Mouse (Mus musculus) frontal cortex, adult 2 months (tissue): Measurements from ENCODE around the gene Cacng7. TPM values are rescaled to one million over a fixed set of nuclear protein-coding genes. Genes with fewer than 3 reads are reported as not detected.
"Not testable (repeated sequence)": the region's sequence is repeated elsewhere in the genome, so short reads cannot be mapped to it uniquely, and the experiment has no call there.

ENCODE experiments used
- DNase-seq, 2 experiments: peaks; one replicate each; pipeline ENCODE4 v3.0.0; 2022; ENCODE audit warnings: low spot score in 1 of 2; ENCODE audit errors: extremely low spot score in 1 of 2
- polyA plus RNA-seq: library from polyadenylated mRNA; depleted of rRNA; stranded (reverse); fragments of >200 nt; gene quantifications from 2 replicates; pipeline ENCODE4 v1.2.3, GENCODE M21; 2012; rRNA removed

Gene Cacng7
- 253 and 329 TPM in 2 replicates for polyA plus RNA-seq

GRCm38 (mm10) chr7:3332619-3333521 lies at the start of gene Cacng7:
Cacng7 (plus strand) TSS chr7:3332955.
- peak in 1 of 2 experiments; percentile 70 for DNase-seq

DNA sequence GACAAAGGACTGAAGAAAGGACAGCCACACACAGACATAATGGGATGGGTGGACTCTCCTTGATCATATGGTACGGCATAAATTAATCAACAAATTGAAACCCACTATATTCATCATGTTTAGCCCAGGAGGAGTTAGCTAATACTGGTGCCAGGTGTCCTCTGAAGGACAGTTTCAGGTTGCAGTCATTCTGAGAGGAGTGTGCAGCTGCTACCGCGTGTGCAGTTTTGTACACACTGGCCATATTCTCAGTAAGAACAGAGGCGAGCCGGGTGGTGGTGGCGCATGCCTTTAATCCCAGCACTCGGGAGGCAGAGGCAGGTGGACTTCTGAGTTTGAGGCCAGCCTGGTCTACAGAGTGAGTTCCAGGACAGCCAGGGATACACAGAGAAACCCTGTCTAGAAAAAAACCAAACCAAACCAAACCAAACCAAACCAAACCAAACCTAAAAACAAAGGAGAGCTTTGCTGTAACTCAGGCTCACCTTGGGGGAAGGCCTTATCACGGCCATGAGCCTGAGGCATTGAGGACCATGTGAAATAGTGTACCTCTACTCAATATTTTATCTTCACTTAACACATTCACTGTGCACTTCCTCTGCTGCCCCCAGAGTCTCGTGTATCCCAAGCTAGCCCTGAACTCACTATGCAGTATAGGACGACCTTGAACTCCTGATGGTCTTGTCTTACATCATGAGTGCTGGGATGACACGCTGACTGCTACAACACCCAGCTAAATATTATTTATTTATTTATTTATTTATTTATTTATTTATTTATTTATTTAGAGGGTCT lies 49.5 kb upstream of the Cacng7 start:
- no peak for DNase-seq

GRCm38 (mm10) chr7:3284604-3285003 lies 48.2 kb upstream of the Cacng7 start:
- DNase-seq, result no peak

- DNase-seq, result no peak
Measured at GRCm38 (mm10) chr7:3286036-3286435, 46.7 kb upstream of the Cacng7 start.

DNA sequence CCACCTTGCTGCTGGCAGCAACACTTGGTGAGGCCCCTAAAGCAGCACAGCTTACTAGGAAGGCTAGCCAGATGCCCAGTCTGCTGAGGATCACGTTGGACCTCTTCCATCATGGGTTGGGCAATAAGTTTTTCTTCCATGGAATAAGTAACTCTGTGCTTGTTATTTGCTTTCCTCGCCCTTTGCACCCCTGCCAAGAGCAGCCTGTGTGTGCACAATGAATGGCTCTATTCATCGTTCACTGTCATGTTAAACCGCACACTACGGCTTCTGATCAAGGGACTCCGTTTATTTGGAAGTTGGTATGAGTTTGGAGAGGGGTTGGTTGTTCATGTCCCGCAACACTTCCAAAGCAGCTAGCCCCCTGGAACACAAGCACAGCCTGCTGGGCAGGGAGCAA lies 45.6 kb upstream of the Cacng7 start:
- DNase-seq, result no peak

GRCm38 (mm10) chr7:3288976-3289970 lies 43.5 kb upstream of the Cacng7 start, which contains the start of the genes Myadm and Prkcg:
Myadm (plus strand) TSS chr7:3289080.
Prkcg (plus strand) TSS chr7:3289179.
- DNase-seq, result peak in 1 of 2 experiments; percentile 71

GRCm38 (mm10) chr7:3290257-3291033 lies 42.3 kb upstream of the Cacng7 start:
- peak; percentile 88 to 91 for DNase-seq

- no peak for DNase-seq
Measured at GRCm38 (mm10) chr7:3291197-3291596, 41.6 kb upstream of the Cacng7 start.

DNA sequence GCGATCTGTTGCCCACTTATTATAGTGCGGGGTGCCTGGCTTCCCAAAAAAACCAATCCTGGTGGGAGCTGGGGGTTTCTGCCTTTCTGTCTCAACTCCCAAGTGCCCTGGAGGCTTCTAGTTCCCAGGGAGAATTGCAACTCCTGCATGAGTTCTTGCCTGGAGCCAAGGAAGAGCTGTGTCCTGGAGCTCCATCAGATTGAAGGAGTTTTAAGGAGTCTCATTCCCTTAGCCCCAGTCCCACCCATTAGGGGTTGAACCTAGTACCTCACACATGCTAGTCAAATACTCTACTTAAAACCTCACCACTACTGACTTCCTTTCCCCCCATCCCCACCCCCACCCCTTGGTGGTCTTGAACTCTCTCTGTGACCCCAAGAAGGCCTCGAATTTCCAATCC lies 41.0 kb upstream of the Cacng7 start:
- DNase-seq, result no peak

GRCm38 (mm10) chr7:3292271-3292670 lies 40.5 kb upstream of the Cacng7 start:
- DNase-seq, result not testable (repeated sequence)

DNA sequence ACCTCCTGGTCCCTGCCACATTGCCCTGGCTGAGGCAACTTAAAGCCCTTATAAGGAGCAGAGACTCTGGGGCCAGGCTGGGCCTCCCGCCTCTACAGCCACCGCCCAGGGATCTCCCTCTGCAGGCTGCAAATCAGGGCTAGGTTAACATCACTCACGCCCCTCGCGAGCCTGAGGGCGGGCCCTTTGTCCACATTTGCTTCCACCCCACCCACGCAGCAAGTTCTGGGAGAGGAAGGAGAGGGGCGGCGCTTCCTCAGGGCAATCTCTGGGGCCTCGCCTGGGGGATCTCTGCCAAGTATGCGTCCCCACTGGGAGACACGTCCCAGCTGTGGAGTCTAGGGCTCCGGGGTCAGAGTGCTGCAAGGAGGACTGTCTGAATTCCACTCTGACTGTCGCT lies 40.0 kb upstream of the Cacng7 start:
- DNase-seq, result peak in 1 of 2 experiments; percentile 41

GRCm38 (mm10) chr7:3294794-3295193 lies 38.0 kb upstream of the Cacng7 start:
- DNase-seq, result no peak

GRCm38 (mm10) chr7:3295321-3296110 lies 37.2 kb upstream of the Cacng7 start:
- DNase-seq, result no peak

- DNase-seq, result no peak
Measured at GRCm38 (mm10) chr7:3296711-3297110, 36.0 kb upstream of the Cacng7 start.

DNA sequence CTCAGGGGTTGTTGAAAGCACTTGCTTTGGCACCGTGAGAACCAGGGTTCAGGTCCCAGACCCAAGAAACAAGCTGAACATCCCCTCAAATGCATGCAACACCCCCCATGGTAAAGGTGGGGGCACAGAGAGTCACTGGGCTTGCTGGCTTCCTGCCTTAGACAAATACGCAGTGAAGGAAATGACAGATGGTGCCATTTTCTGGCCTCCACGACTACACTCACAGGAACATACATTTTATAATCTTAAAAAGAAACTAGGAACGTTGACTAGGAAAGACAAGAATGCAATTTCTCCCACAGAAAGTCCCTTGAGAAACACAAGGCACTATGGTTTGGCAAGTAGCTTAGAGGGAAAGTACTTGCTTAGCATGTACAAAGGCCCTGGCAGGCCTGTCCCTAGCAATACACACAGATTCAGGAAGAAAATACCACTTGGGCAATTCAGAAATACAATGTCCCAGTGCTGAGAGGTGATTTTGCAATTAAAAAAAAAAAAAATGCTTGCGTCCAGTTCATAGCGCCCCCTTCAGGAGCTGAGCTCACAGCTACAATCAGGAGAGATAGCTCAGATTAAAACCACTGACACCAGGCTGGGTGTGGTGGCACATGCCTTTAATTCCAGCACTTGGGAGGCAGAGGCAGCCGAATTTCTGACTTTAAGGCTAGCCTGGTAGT lies 32.7 kb upstream of the Cacng7 start:
- peak in 1 of 2 experiments; percentile 61 for DNase-seq

DNA sequence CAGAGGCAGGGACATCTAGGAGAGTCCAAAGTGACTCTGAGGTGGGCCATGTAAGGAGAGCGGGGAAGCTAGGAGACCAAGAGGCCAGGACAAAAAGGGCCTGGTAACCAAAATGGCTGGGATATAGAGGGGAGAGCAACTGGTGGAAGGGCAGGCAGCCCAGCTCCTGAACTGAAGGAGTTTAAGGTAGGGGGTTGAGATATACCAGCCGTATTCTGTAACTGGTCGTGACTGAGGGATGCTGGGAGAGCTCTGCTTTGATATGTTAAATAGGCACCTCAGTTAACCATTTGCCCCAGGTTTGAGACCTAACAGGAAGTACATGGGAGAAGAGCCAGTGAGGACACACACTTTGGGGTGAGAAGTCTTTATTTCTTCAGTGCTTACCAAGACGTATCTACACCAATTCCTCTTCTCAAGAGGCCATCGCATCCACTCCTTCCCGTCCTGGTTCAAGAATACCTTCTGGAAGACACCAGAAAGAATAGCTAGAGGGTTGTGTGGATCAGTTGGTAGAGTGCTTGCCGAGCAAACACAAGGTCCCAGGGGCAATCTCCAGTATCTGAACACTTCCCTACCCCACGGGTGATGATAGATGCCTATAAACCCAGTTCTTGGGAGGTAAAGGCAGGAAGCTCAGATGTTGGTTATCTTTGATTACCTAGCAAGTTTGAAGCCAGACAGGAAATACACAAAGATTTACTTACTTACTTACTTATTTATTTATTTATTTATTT lies 31.7 kb upstream of the Cacng7 start:
- no peak for DNase-seq
